Mouse (Mus musculus) ES-Bruce4 (cell line): ENCODE data around the gene Gm11084.

Source experiments
- CTCF ChIP-seq: IDR thresholded peaks from one replicate; pipeline ENCODE4 v1.8.1; 2011; ENCODE audit warnings: low read depth, low read length
- POLR2A ChIP-seq: IDR thresholded peaks from one replicate; pipeline ENCODE4 v1.8.1; 2011; ENCODE audit warnings: low read length; ENCODE audit not compliant: insufficient read depth

DNA sequence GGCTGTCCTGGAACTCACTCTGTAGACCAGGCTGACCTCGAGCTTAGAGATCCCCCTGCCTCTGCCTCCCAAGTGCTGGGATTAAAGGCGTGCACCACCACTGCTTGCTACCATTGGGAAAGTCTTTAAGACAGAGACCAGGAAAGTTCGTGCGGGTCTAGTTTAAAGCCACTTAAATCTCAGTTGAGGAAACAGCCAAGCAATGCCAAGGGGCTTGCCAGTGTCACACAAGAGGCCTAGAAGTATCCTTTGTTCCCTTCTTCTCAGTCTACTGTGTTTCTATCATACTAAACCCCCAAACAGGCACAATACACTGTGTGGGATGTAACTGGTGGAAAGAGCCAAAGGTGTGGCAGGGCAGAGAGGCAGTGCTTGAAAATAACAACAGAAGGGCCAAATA lies 11.1 kb upstream of the Gm11084 start:
- TF ChIP-seq POLR2A (no peak), CTCF (no peak)
